Mouse (Mus musculus) forebrain, postnatal 0 days (tissue): ENCODE measurements around the gene Hist1h2ae. TPM values are rescaled to one million over a fixed set of nuclear protein-coding genes. Genes with fewer than 3 reads are reported as not detected.

Source experiments
- ATAC-seq: fragments of 200-750 bp; cut with Nextera tagmentation; 2 replicates; pipeline ENCODE4 v1.8.0; 2017; ENCODE audit warnings: mild to moderate bottlenecking, moderate library complexity
- DNase-seq: peaks from one replicate; pipeline ENCODE4 v3.0.0-alpha.2; 2015
- H3K27ac ChIP-seq: fragments of 300-500 bp; sonication (generic); 2 replicates; pipeline ENCODE4 v1.5.1; 2014; ENCODE audit warnings: low read depth, mild to moderate bottlenecking, antibody characterized with exemption, low read length, moderate library complexity, mixed read lengths
- H3K27me3 ChIP-seq: fragments of 300-500 bp; sonication (generic); 2 replicates; pipeline ENCODE4 v1.6.1; 2014; ENCODE audit warnings: mild to moderate bottlenecking, low read length, mixed read lengths; ENCODE audit not compliant: insufficient read depth
- H3K36me3 ChIP-seq: fragments of 300-500 bp; sonication (generic); 2 replicates; pipeline ENCODE4 v1.6.1; 2014; ENCODE audit warnings: mild to moderate bottlenecking, moderate library complexity; ENCODE audit not compliant: insufficient read depth
- H3K4me1 ChIP-seq: fragments of 300-500 bp; sonication (generic); 2 replicates; pipeline ENCODE4 v1.6.1; 2014; ENCODE audit warnings: antibody characterized with exemption; ENCODE audit not compliant: insufficient read depth
- H3K4me2 ChIP-seq: fragments of 300-500 bp; sonication (generic); 2 replicates; pipeline ENCODE4 v1.6.1; 2014; ENCODE audit warnings: low read depth, mild to moderate bottlenecking, moderate library complexity
- H3K4me3 ChIP-seq: fragments of 300-500 bp; sonication (generic); 2 replicates; pipeline ENCODE4 v1.5.1; 2014; ENCODE audit warnings: low read depth, low read length, mixed read lengths
- H3K9ac ChIP-seq: fragments of 300-500 bp; sonication (generic); 2 replicates; pipeline ENCODE4 v1.6.1; 2014; ENCODE audit warnings: mild to moderate bottlenecking
- H3K9me3 ChIP-seq: fragments of 300-500 bp; sonication (generic); 2 replicates; pipeline ENCODE4 v1.6.1; 2016; ENCODE audit warnings: low read length
- CTCF ChIP-seq: sonication (generic); IDR thresholded peaks from 2 replicates; pipeline ENCODE4 v1.5.1; 2016; ENCODE audit warnings: antibody characterized with exemption, control low read depth, low read depth
- WGBS: fragments of 180-500 bp; shearing (Covaris S2); extraction: QIAGEN DNeasy Blood & Tissue Kit; methylation state at CpG from one replicate; pipeline ENCODE4 v1.1.7; 2014; 5-methylcytosine and 5-hydroxymethylcytosine counted together
- polyA plus RNA-seq: library from polyadenylated mRNA; unstranded; fragments of >200 nt; fragmentation: Nextera tagmentation; extraction: Ambion mirVana; gene quantifications from 2 replicates; pipeline ENCODE4 v1.2.1, GENCODE M21; 2015
- total RNA-seq: library from RNA; depleted of rRNA; stranded (reverse); fragments of >200 nt; gene quantifications from 2 replicates; pipeline ENCODE4 v1.2.3, GENCODE M21; 2014; rRNA removed

The Hist1h2ae gene
- total RNA-seq, result 111 TPM in 2 replicates
- 12.5 and 23.0 TPM in 2 replicates for polyA plus RNA-seq

- ATAC-seq, result peak; percentile 90
- H3K9me3 ChIP-seq, result no peaks in the 10 kb centered on the region
- peak within 1 kb of the TSS; percentile 67 for H3K4me2 ChIP-seq
- under 1% methylated on average over 18 of the region's 18 CpGs for WGBS
- peaks cover 20% of the 10 kb centered on the region for H3K4me1 ChIP-seq
- no peak for TF ChIP-seq CTCF
- H3K36me3 ChIP-seq, result no peaks in the 10 kb centered on the region
- peak; percentile 93 for DNase-seq
- peak within 1 kb of the TSS; percentile 36 for H3K4me3 ChIP-seq
- H3K27ac ChIP-seq, result peak within 1 kb of the TSS; percentile 93
- H3K27me3 ChIP-seq, result no peaks in the 10 kb centered on the region
- H3K9ac ChIP-seq, result peak within 1 kb of the TSS; percentile 60
Observed at GRCm38 (mm10) chr13:23571022-23571503, at the start of gene Hist1h2ae, which contains the start of gene Hist1h2bg. Hist1h2ae (minus strand) TSS chr13:23571220. Hist1h2bg (plus strand) TSS chr13:23571396.

- DNase-seq (no peak), ATAC-seq (no peak)
- peak overlapping the region; percentile 83 for H3K4me2 ChIP-seq
- no peaks in the 10 kb centered on the region for H3K9me3 ChIP-seq
- H3K4me1 ChIP-seq, result peaks cover 7% of the 10 kb centered on the region; the same call in 1 of the 2 replicates
- H3K9ac ChIP-seq, result peak overlapping the region; percentile 73
- no peaks in the 10 kb centered on the region for H3K36me3 ChIP-seq
- no peaks in the 10 kb centered on the region for H3K27me3 ChIP-seq
- no peak for TF ChIP-seq CTCF
- peak overlapping the region; percentile 93 for H3K27ac ChIP-seq
- 37% methylated on average over 12 of the region's 12 CpGs for WGBS
- peak overlapping the region; percentile 47 for H3K4me3 ChIP-seq
Observed at GRCm38 (mm10) chr13:23620056-23620732, 49.2 kb upstream of the Hist1h2ae start.

GRCm38 (mm10) chr13:23611638-23612037 lies 40.6 kb upstream of the Hist1h2ae start:
- DNase-seq (no peak), ATAC-seq (no peak)
- Histone ChIP-seq H3K9me3 (no peaks in the 10 kb centered on the region), H3K4me3 (no peak overlapping the region), H3K27ac (no peak overlapping the region), H3K4me1 (no peaks in the 10 kb centered on the region), H3K9ac (no peak overlapping the region), H3K36me3 (no peaks in the 10 kb centered on the region), H3K27me3 (no peaks in the 10 kb centered on the region), H3K4me2 (no peak overlapping the region)
- WGBS, result 83% methylated on average over 3 of the region's 3 CpGs
- TF ChIP-seq CTCF, result no peak

GRCm38 (mm10) chr13:23610393-23610792 lies 39.4 kb upstream of the Hist1h2ae start:
- DNase-seq (no peak), ATAC-seq (no peak)
- Histone ChIP-seq H3K36me3 (no peaks in the 10 kb centered on the region), H3K9me3 (no peaks in the 10 kb centered on the region), H3K27me3 (no peaks in the 10 kb centered on the region), H3K4me1 (no peaks in the 10 kb centered on the region), H3K9ac (no peak overlapping the region), H3K4me2 (no peak overlapping the region), H3K27ac (no peak overlapping the region), H3K4me3 (no peak overlapping the region)
- WGBS, result 63% methylated on average over 2 of the region's 2 CpGs
- no peak for TF ChIP-seq CTCF

- Histone ChIP-seq H3K4me1 (no peaks in the 10 kb centered on the region), H3K36me3 (no peaks in the 10 kb centered on the region), H3K4me2 (no peak overlapping the region), H3K27ac (no peak overlapping the region), H3K27me3 (no peaks in the 10 kb centered on the region), H3K9ac (no peak overlapping the region), H3K4me3 (no peak overlapping the region), H3K9me3 (no peaks in the 10 kb centered on the region)
- TF ChIP-seq CTCF, result no peak
- DNase-seq (no peak), ATAC-seq (no peak)
Observed at GRCm38 (mm10) chr13:23609844-23610243, 38.8 kb upstream of the Hist1h2ae start.

- no peak for ATAC-seq
- no peaks in the 10 kb centered on the region for H3K36me3 ChIP-seq
- no peak for DNase-seq
- WGBS, result 93% methylated on average over 4 of the region's 4 CpGs
- H3K4me1 ChIP-seq, result no peaks in the 10 kb centered on the region
- no peaks in the 10 kb centered on the region for H3K9me3 ChIP-seq
- no peak overlapping the region for H3K4me3 ChIP-seq
- no peak for TF ChIP-seq CTCF
- H3K27ac ChIP-seq, result no peak overlapping the region
- H3K9ac ChIP-seq, result no peak overlapping the region
- H3K27me3 ChIP-seq, result no peaks in the 10 kb centered on the region
- no peak overlapping the region for H3K4me2 ChIP-seq
Observed at GRCm38 (mm10) chr13:23609209-23609608, 38.2 kb upstream of the Hist1h2ae start.

- Histone ChIP-seq H3K4me1 (no peaks in the 10 kb centered on the region), H3K9me3 (no peaks in the 10 kb centered on the region), H3K27me3 (no peaks in the 10 kb centered on the region), H3K9ac (no peak overlapping the region), H3K4me2 (no peak overlapping the region), H3K36me3 (no peaks in the 10 kb centered on the region), H3K27ac (no peak overlapping the region), H3K4me3 (no peak overlapping the region)
- DNase-seq (no peak), ATAC-seq (no peak)
- WGBS, result 87% methylated on average over 3 of the region's 3 CpGs
- no peak for TF ChIP-seq CTCF
Observed at GRCm38 (mm10) chr13:23605052-23605451, 34.0 kb upstream of the Hist1h2ae start.
